In genomic region chr5:142482512-142482911, GRCm38 (mm10) we compare ENCODE assay signal across 11 mouse cellular contexts. TPM values are rescaled to one million over a fixed set of nuclear protein-coding genes. Genes with fewer than 3 reads are reported as not detected.
A peak's percentile ranks its signal among the peaks of the same experiment; 100 is the strongest.
DNase-seq lines count a peak whose midpoint lies in the region; ATAC-seq and TF ChIP-seq lines count a peak whose summit lies in the region.
"Had no signal": no experiment of that assay in that cellular context is flagged by ENCODE, and none has a peak within 500 bp of the region (broad histone marks: within the 10 kb centered on the region; RNA-seq: fewer than 3 reads in every experiment).

No protein-coding gene starts in this region.

- peak; percentile 76 for TF ChIP-seq CTCF in gastrocnemius, adult 2 months (IDR thresholded peaks at IDR 0.05)
- TF ChIP-seq CTCF in spleen, adult 2 months (IDR thresholded peaks at IDR 0.05; ENCODE audit: extremely low read depth, insufficient read depth, insufficient read length, insufficient replicate concordance): peak; percentile 61; the same call in 1 of the 2 replicates

- no peak for ATAC-seq in hindbrain, embryonic 16.5 days
- ATAC-seq in midbrain, embryonic 13.5 days: no peak
- ATAC-seq: forebrain, embryonic 14.5 days had no signal

- TF ChIP-seq POLR2A in spleen, adult 2 months (IDR thresholded peaks at IDR 0.05; ENCODE audit: low read depth, low read length): no peak

- intact Hi-C loops in gastrocnemius, adult 2 months (cut with DNase I): loop anchor here (10.0 kb wide), 1 partner anchor 142 kb away; the partner anchor contains the start of gene Wipi2

- H3K27me3 ChIP-seq in spleen, adult 2 months (ENCODE audit: control insufficient read depth, insufficient read depth, low read length): no peaks in the 10 kb centered on the region
- no peaks in the 10 kb centered on the region for H3K27me3 ChIP-seq in hindbrain, embryonic 16.5 days (replicated peaks; ENCODE audit: control insufficient read depth, insufficient read depth, low read length)
- no peaks in the 10 kb centered on the region for H3K27me3 ChIP-seq in midbrain, embryonic 13.5 days
- H3K27me3 ChIP-seq: hindbrain, embryonic 15.5 days; neural tube, embryonic 13.5 days had no signal

- WGBS in spleen, adult 2 months: 62% methylated on average over 2 of the region's 2 CpGs
- 66% methylated on average over 2 of the region's 2 CpGs for WGBS in hindbrain, embryonic 16.5 days
- 70% methylated on average over 2 of the region's 2 CpGs for WGBS in midbrain, embryonic 13.5 days

- no peak overlapping the region for H3K9ac ChIP-seq in hindbrain, embryonic 16.5 days (ENCODE audit: low read depth, low read length)
- H3K9ac ChIP-seq in midbrain, embryonic 13.5 days (replicated peaks): no peak overlapping the region
- H3K9ac ChIP-seq: hindbrain, embryonic 15.5 days; neural tube, embryonic 13.5 days had no signal

- no peaks in the 10 kb centered on the region for H3K9me3 ChIP-seq in hindbrain, embryonic 16.5 days (ENCODE audit: control insufficient read depth, low read length)
- H3K9me3 ChIP-seq in midbrain, embryonic 13.5 days: no peaks in the 10 kb centered on the region
- H3K9me3 ChIP-seq: hindbrain, embryonic 15.5 days; neural tube, embryonic 13.5 days had no signal

- H3K4me2 ChIP-seq in hindbrain, embryonic 16.5 days (ENCODE audit: low read length): no peak overlapping the region
- no peak overlapping the region for H3K4me2 ChIP-seq in midbrain, embryonic 13.5 days (replicated peaks)
- H3K4me2 ChIP-seq: hindbrain, embryonic 15.5 days; neural tube, embryonic 13.5 days had no signal

- H3K36me3 ChIP-seq in spleen, adult 2 months (ENCODE audit: control insufficient read depth, insufficient read depth, low read length): no peaks in the 10 kb centered on the region
- no peaks in the 10 kb centered on the region for H3K36me3 ChIP-seq in hindbrain, embryonic 16.5 days (ENCODE audit: control insufficient read depth, insufficient read depth, low read length)
- peaks cover under 1% of the 10 kb centered on the region; the same call in 1 of the 2 replicates for H3K36me3 ChIP-seq in midbrain, embryonic 13.5 days
- H3K36me3 ChIP-seq: hindbrain, embryonic 15.5 days had no signal

- no peak overlapping the region for H3K27ac ChIP-seq in gastrocnemius, adult 2 months
- no peak overlapping the region for H3K27ac ChIP-seq in spleen, adult 2 months (ENCODE audit: insufficient read depth, low read length)
- H3K27ac ChIP-seq in hindbrain, embryonic 16.5 days (ENCODE audit: low read depth, low read length): no peak overlapping the region
- H3K27ac ChIP-seq in midbrain, embryonic 13.5 days: no peak overlapping the region
- H3K27ac ChIP-seq: hindbrain, embryonic 15.5 days; neural tube, embryonic 13.5 days had no signal

- H3K4me1 ChIP-seq in spleen, adult 2 months (ENCODE audit: control insufficient read depth, insufficient read depth, insufficient read length): no peaks in the 10 kb centered on the region
- peaks cover 3% of the 10 kb centered on the region for H3K4me1 ChIP-seq in hindbrain, embryonic 16.5 days (ENCODE audit: control insufficient read depth, insufficient read depth, low read depth, low read length)
- no peaks in the 10 kb centered on the region for H3K4me1 ChIP-seq in midbrain, embryonic 13.5 days (replicated peaks)

- DNase-seq in gastrocnemius, adult 2 months: peak; percentile 67
- DNase-seq in gastrocnemius, postnatal 25 days: no peak
- peak; percentile 15 to 34 for DNase-seq in spleen, adult 2 months (ENCODE audit: low read depth in 1 of 2, low spot score in 2 of 2)
- DNase-seq in spleen, adult 18-20 months: no peak
- DNase-seq in c-Kit-positive CD71-negative TER-119-negative erythroid progenitor cells, embryonic 14.5 days (ENCODE audit: low read depth): peak; percentile 60
- DNase-seq in thymus, postnatal 25 days: peak; percentile 48

- no peak overlapping the region for H3K4me3 ChIP-seq in gastrocnemius, adult 2 months
- H3K4me3 ChIP-seq in spleen, adult 2 months (ENCODE audit: extremely low read depth, insufficient read depth, insufficient read length): no peak overlapping the region
- H3K4me3 ChIP-seq in hindbrain, embryonic 16.5 days (ENCODE audit: low read length): no peak overlapping the region
- no peak overlapping the region for H3K4me3 ChIP-seq in midbrain, embryonic 13.5 days (replicated peaks)
- H3K4me3 ChIP-seq: hindbrain, embryonic 15.5 days; neural tube, embryonic 13.5 days had no signal

RNA-seq across cellular contexts. Expression of gene Ap5z1, which starts 18.8 kb away (rescaled TPM):
- 1 to 10 TPM; 3.7 to 5.0 TPM for total RNA-seq in gastrocnemius, adult 2 months (2021)
- total RNA-seq in gastrocnemius, postnatal 25 days (2021): 1 to 10 TPM; 2.5 to 4.0 TPM
- 58.4 and 74.0 TPM in 2 replicates for polyA plus RNA-seq in spleen, adult 2 months (2012; rRNA removed)
- 12.3 and 13.7 TPM in 2 replicates for polyA plus RNA-seq in hindbrain, embryonic 16.5 days (2015; fragmentation: Nextera tagmentation; extraction: Ambion mirVana)
- 14.3 and 14.8 TPM in 2 replicates for polyA plus RNA-seq in midbrain, embryonic 13.5 days (2015; fragmentation: Nextera tagmentation; extraction: Ambion mirVana)

RNA-seq across cellular contexts. Expression of gene Papolb, which starts 47.4 kb away (rescaled TPM):
- under 1 TPM; 0.08 to 0.14 TPM for total RNA-seq in gastrocnemius, adult 2 months (2021)
- under 1 TPM; 0.08 to 0.19 TPM for total RNA-seq in gastrocnemius, postnatal 25 days (2021)
- not detected in 2 replicates for polyA plus RNA-seq in spleen, adult 2 months (2012; rRNA removed)
- 0.15 and 0.16 TPM in 2 replicates for polyA plus RNA-seq in hindbrain, embryonic 16.5 days (2015; fragmentation: Nextera tagmentation; extraction: Ambion mirVana)
- polyA plus RNA-seq in midbrain, embryonic 13.5 days (2015; fragmentation: Nextera tagmentation; extraction: Ambion mirVana): 0.12 and 0.21 TPM in 2 replicates

Comparison
In these comparisons a context has a peak if more than half of its experiments do, and no peak if none do; other contexts are left out.
1. DNase-seq: peak in gastrocnemius, adult 2 months (single experiment), spleen, adult 2 months (2 of 2), c-Kit-positive CD71-negative TER-119-negative erythroid progenitor cells, embryonic 14.5 days (single experiment) and thymus, postnatal 25 days (single experiment); none in gastrocnemius, postnatal 25 days (single experiment) and spleen, adult 18-20 months (0 of 2).